Mouse (Mus musculus): ENCODE results near the gene Smpd2. TPM values are rescaled to one million over a fixed set of nuclear protein-coding genes. Genes with fewer than 3 reads are reported as not detected.
A peak's percentile ranks its signal among the peaks of the same experiment; 100 is the strongest.

Gene Smpd2
- polyA plus RNA-seq, 1 experiment = 141 TPM

- Histone ChIP-seq H3K36me3 (ENCODE audit: control insufficient read depth, insufficient read depth, low read length) (peaks cover 18% of the 10 kb centered on the region), H3K4me3 (ENCODE audit: control insufficient read depth, insufficient read depth, low read length) (no peak overlapping the region), H3K4me1 (replicated peaks; ENCODE audit: control insufficient read depth, insufficient read depth, low read length) (peaks cover 24% of the 10 kb centered on the region), H3K27me3 (ENCODE audit: control insufficient read depth, insufficient read depth, low read length) (no peaks in the 10 kb centered on the region), H3K27ac (ENCODE audit: control insufficient read depth, insufficient read depth, low read length) (no peak overlapping the region)
- TF ChIP-seq CTCF (IDR thresholded peaks at IDR 0.05; ENCODE audit: borderline replicate concordance, control insufficient read depth, extremely low read depth, insufficient read depth, low read length, poor library complexity) (no peak), POLR2A (IDR thresholded peaks at IDR 0.05; ENCODE audit: control insufficient read depth, extremely low read depth, insufficient read depth, low read length, poor library complexity) (no peak)
- DNase-seq = no peak
- WGBS = 26% methylated on average over 4 of the region's 4 CpGs
These were observed 942 bp upstream of the Smpd2 start for GRCm38 (mm10) chr10:41491111-41491510.

GRCm38 (mm10) chr10:41490518-41490873 lies 327 bp upstream of the Smpd2 start:
- peak overlapping the region; percentile 84 for H3K4me3 ChIP-seq (ENCODE audit: control insufficient read depth, insufficient read depth, low read length)
- H3K4me1 ChIP-seq (replicated peaks; ENCODE audit: control insufficient read depth, insufficient read depth, low read length) = peaks cover 24% of the 10 kb centered on the region
- DNase-seq = no peak
- no peak overlapping the region for H3K27ac ChIP-seq (ENCODE audit: control insufficient read depth, insufficient read depth, low read length)
- WGBS = under 1% methylated on average over 29 of the region's 29 CpGs
- TF ChIP-seq POLR2A (IDR thresholded peaks at IDR 0.05; ENCODE audit: control insufficient read depth, extremely low read depth, insufficient read depth, low read length, poor library complexity) = 0 out of 2 replicates have a peak, but pooled peaks have one; percentile 3
- TF ChIP-seq CTCF (IDR thresholded peaks at IDR 0.05; ENCODE audit: borderline replicate concordance, control insufficient read depth, extremely low read depth, insufficient read depth, low read length, poor library complexity) = no peak
- H3K36me3 ChIP-seq (ENCODE audit: control insufficient read depth, insufficient read depth, low read length) = peaks cover 24% of the 10 kb centered on the region
- H3K27me3 ChIP-seq (ENCODE audit: control insufficient read depth, insufficient read depth, low read length) = no peaks in the 10 kb centered on the region

- Histone ChIP-seq H3K4me3 (ENCODE audit: control insufficient read depth, insufficient read depth, low read length) (peak overlapping the region; percentile 84), H3K27me3 (ENCODE audit: control insufficient read depth, insufficient read depth, low read length) (no peaks in the 10 kb centered on the region), H3K27ac (ENCODE audit: control insufficient read depth, insufficient read depth, low read length) (no peak overlapping the region; the same call in 1 of the 2 replicates), H3K36me3 (ENCODE audit: control insufficient read depth, insufficient read depth, low read length) (peaks cover 36% of the 10 kb centered on the region), H3K4me1 (replicated peaks; ENCODE audit: control insufficient read depth, insufficient read depth, low read length) (peaks cover 24% of the 10 kb centered on the region)
- TF ChIP-seq CTCF (IDR thresholded peaks at IDR 0.05; ENCODE audit: borderline replicate concordance, control insufficient read depth, extremely low read depth, insufficient read depth, low read length, poor library complexity) (no peak), POLR2A (IDR thresholded peaks at IDR 0.05; ENCODE audit: control insufficient read depth, extremely low read depth, insufficient read depth, low read length, poor library complexity) (no peak)
- no peak for DNase-seq
- WGBS = 70% methylated on average over 8 of the region's 8 CpGs
These were observed 875 bp downstream of the Smpd2 start for GRCm38 (mm10) chr10:41489294-41489693.

- Histone ChIP-seq H3K36me3 (ENCODE audit: control insufficient read depth, insufficient read depth, low read length) (peaks cover 40% of the 10 kb centered on the region), H3K27me3 (ENCODE audit: control insufficient read depth, insufficient read depth, low read length) (no peaks in the 10 kb centered on the region), H3K4me3 (ENCODE audit: control insufficient read depth, insufficient read depth, low read length) (peak overlapping the region; percentile 84), H3K4me1 (replicated peaks; ENCODE audit: control insufficient read depth, insufficient read depth, low read length) (peaks cover 24% of the 10 kb centered on the region), H3K27ac (ENCODE audit: control insufficient read depth, insufficient read depth, low read length) (no peak overlapping the region; the same call in 1 of the 2 replicates)
- 30% methylated on average over 7 of the region's 7 CpGs for WGBS
- no peak for TF ChIP-seq POLR2A (IDR thresholded peaks at IDR 0.05; ENCODE audit: control insufficient read depth, extremely low read depth, insufficient read depth, low read length, poor library complexity)
- TF ChIP-seq CTCF (IDR thresholded peaks at IDR 0.05; ENCODE audit: borderline replicate concordance, control insufficient read depth, extremely low read depth, insufficient read depth, low read length, poor library complexity) = no peak
- no peak for DNase-seq
These were observed 1.3 kb downstream of the Smpd2 start for GRCm38 (mm10) chr10:41488877-41489276.

GRCm38 (mm10) chr10:41486506-41487170 lies 3.5 kb downstream of the Smpd2 start:
- Histone ChIP-seq H3K27me3 (ENCODE audit: control insufficient read depth, insufficient read depth, low read length) (no peaks in the 10 kb centered on the region), H3K4me1 (replicated peaks; ENCODE audit: control insufficient read depth, insufficient read depth, low read length) (peaks cover 24% of the 10 kb centered on the region)

GRCm38 (mm10) chr10:41485778-41486177 lies 4.4 kb downstream of the Smpd2 start:
- no peaks in the 10 kb centered on the region for H3K27me3 ChIP-seq (ENCODE audit: control insufficient read depth, insufficient read depth, low read length)
- WGBS = 98% methylated on average over 16 of the region's 16 CpGs
- no peak overlapping the region for H3K4me3 ChIP-seq (ENCODE audit: control insufficient read depth, insufficient read depth, low read length)
- peaks cover 21% of the 10 kb centered on the region for H3K4me1 ChIP-seq (replicated peaks; ENCODE audit: control insufficient read depth, insufficient read depth, low read length)
- H3K27ac ChIP-seq (ENCODE audit: control insufficient read depth, insufficient read depth, low read length) = no peak overlapping the region
- no peak for DNase-seq
- peaks cover 65% of the 10 kb centered on the region for H3K36me3 ChIP-seq (ENCODE audit: control insufficient read depth, insufficient read depth, low read length)
- TF ChIP-seq CTCF (IDR thresholded peaks at IDR 0.05; ENCODE audit: borderline replicate concordance, control insufficient read depth, extremely low read depth, insufficient read depth, low read length, poor library complexity) (no peak), POLR2A (IDR thresholded peaks at IDR 0.05; ENCODE audit: control insufficient read depth, extremely low read depth, insufficient read depth, low read length, poor library complexity) (no peak)

More at GRCm38 (mm10) chr10:41486506-41487170, 3.5 kb downstream of the Smpd2 start:
- 96% methylated on average over 14 of the region's 14 CpGs for WGBS
- no peak overlapping the region for H3K27ac ChIP-seq (ENCODE audit: control insufficient read depth, insufficient read depth, low read length)
- H3K4me3 ChIP-seq (ENCODE audit: control insufficient read depth, insufficient read depth, low read length) = no peak overlapping the region
- TF ChIP-seq CTCF (IDR thresholded peaks at IDR 0.05; ENCODE audit: borderline replicate concordance, control insufficient read depth, extremely low read depth, insufficient read depth, low read length, poor library complexity) (no peak), POLR2A (IDR thresholded peaks at IDR 0.05; ENCODE audit: control insufficient read depth, extremely low read depth, insufficient read depth, low read length, poor library complexity) (no peak)
- no peak for DNase-seq
- H3K36me3 ChIP-seq (ENCODE audit: control insufficient read depth, insufficient read depth, low read length) = peaks cover 61% of the 10 kb centered on the region

All from thymus, adult 2 months (tissue).